In genomic region chr7:79756334-79756733, GRCm38 (mm10) we compare ENCODE assay signal across 23 mouse cellular contexts. TPM values are rescaled to one million over a fixed set of nuclear protein-coding genes. Genes with fewer than 3 reads are reported as not detected.
A peak's percentile ranks its signal among the peaks of the same experiment; 100 is the strongest.
DNase-seq lines count a peak whose midpoint lies in the region; ATAC-seq and TF ChIP-seq lines count a peak whose summit lies in the region.
"Had no signal": no experiment of that assay in that cellular context is flagged by ENCODE, and none has a peak within 500 bp of the region (broad histone marks: within the 10 kb centered on the region; RNA-seq: fewer than 3 reads in every experiment).

No protein-coding gene starts in this region.

- H3K27ac ChIP-seq in layer of hippocampus, adult 2 months: no peak overlapping the region
- H3K27ac ChIP-seq in midbrain, postnatal 0 days (ENCODE audit: low read depth, low read length): no peak overlapping the region
- no peak overlapping the region for H3K27ac ChIP-seq in midbrain, embryonic 13.5 days
- H3K27ac ChIP-seq in stomach, postnatal 0 days (replicated peaks): no peak overlapping the region
- H3K27ac ChIP-seq: forebrain, embryonic 12.5 days; hindbrain, embryonic 10.5 days; macrophage; midbrain, embryonic 10.5 days; neural tube, embryonic 13.5 days had no signal

- no peaks in the 10 kb centered on the region for H3K27me3 ChIP-seq in midbrain, postnatal 0 days (ENCODE audit: insufficient read depth, low read length)
- H3K27me3 ChIP-seq in midbrain, embryonic 13.5 days: no peaks in the 10 kb centered on the region
- H3K27me3 ChIP-seq in stomach, postnatal 0 days (ENCODE audit: control insufficient read depth, insufficient read depth, low read length): no peaks in the 10 kb centered on the region
- H3K27me3 ChIP-seq: forebrain, embryonic 12.5 days; neural tube, embryonic 13.5 days had no signal

- no peak for TF ChIP-seq EP300 in stomach, postnatal 0 days (optimal IDR thresholded peaks at IDR 0.05)

- H3K4me2 ChIP-seq in midbrain, postnatal 0 days (ENCODE audit: low read depth, low read length, poor library complexity, severe bottlenecking): no peak overlapping the region
- H3K4me2 ChIP-seq in midbrain, embryonic 13.5 days (replicated peaks): no peak overlapping the region
- no peak overlapping the region for H3K4me2 ChIP-seq in stomach, postnatal 0 days (replicated peaks; ENCODE audit: low read depth)
- H3K4me2 ChIP-seq: forebrain, embryonic 12.5 days; neural tube, embryonic 13.5 days had no signal

- 56% methylated on average over 2 of the region's 2 CpGs for WGBS in midbrain, postnatal 0 days
- 47% methylated on average over 2 of the region's 2 CpGs for WGBS in midbrain, embryonic 13.5 days
- 36% methylated on average over 2 of the region's 2 CpGs for WGBS in stomach, postnatal 0 days

- peak; percentile 39 for DNase-seq in adrenal gland, adult 2 months
- no peak for DNase-seq in adrenal gland, adult 18-20 months (ENCODE audit: low spot score in 2 of 2)
- DNase-seq in layer of hippocampus, adult 2 months (ENCODE audit: low spot score in 2 of 2): no peak
- DNase-seq in layer of hippocampus, postnatal 10 days (ENCODE audit: low spot score in 2 of 2): no peak
- DNase-seq in midbrain, postnatal 0 days (ENCODE audit: low spot score): no peak
- DNase-seq in stomach, postnatal 0 days (ENCODE audit: low spot score): no peak
- no peak for DNase-seq in gastrocnemius, postnatal 14 days
- DNase-seq: cerebellum, adult 2 months; cerebellum, postnatal 36 days; gastrocnemius, postnatal 36 days; kidney, adult 9 months; kidney, postnatal 4 days; lung, adult 18-20 months; right cerebral cortex, adult 18-20 months had no signal

- ATAC-seq in midbrain, postnatal 0 days (ENCODE audit: low FRiP score): no peak
- no peak for ATAC-seq in midbrain, embryonic 13.5 days
- ATAC-seq in stomach, postnatal 0 days (ENCODE audit: low FRiP score, low TSS enrichment): 0 out of 2 replicates have a peak, but pooled peaks have one; percentile 21
- ATAC-seq: inflammation-experienced regulatory T-cells, adult 6 months had no signal

- H3K9ac ChIP-seq in midbrain, postnatal 0 days (replicated peaks; ENCODE audit: low read length, poor library complexity, severe bottlenecking): no peak overlapping the region
- no peak overlapping the region for H3K9ac ChIP-seq in midbrain, embryonic 13.5 days (replicated peaks)
- H3K9ac ChIP-seq in stomach, postnatal 0 days (ENCODE audit: low read length): no peak overlapping the region
- H3K9ac ChIP-seq: forebrain, embryonic 12.5 days; neural tube, embryonic 13.5 days had no signal

- intact Hi-C loops in gastrocnemius, postnatal 14 days (cut with DNase I; ENCODE audit: low total_unique reads): no loop called here

- TF ChIP-seq CTCF in layer of hippocampus, adult 2 months (conservative IDR thresholded peaks at IDR 0.05): peak; percentile 56
- peak; percentile 38 for TF ChIP-seq CTCF in midbrain, postnatal 0 days (IDR thresholded peaks at IDR 0.05)
- peak; percentile 49 for TF ChIP-seq CTCF in stomach, postnatal 0 days (IDR thresholded peaks at IDR 0.05; ENCODE audit: low read depth)

- no peaks in the 10 kb centered on the region for H3K36me3 ChIP-seq in midbrain, postnatal 0 days (ENCODE audit: insufficient read depth, low read length)
- no peaks in the 10 kb centered on the region for H3K36me3 ChIP-seq in midbrain, embryonic 13.5 days
- H3K36me3 ChIP-seq in stomach, postnatal 0 days (ENCODE audit: control insufficient read depth, insufficient read depth, low read length): no peaks in the 10 kb centered on the region
- H3K36me3 ChIP-seq: forebrain, embryonic 12.5 days; hindbrain, embryonic 10.5 days; midbrain, embryonic 10.5 days; neural tube, embryonic 13.5 days had no signal

- H3K4me1 ChIP-seq in midbrain, postnatal 0 days (ENCODE audit: insufficient read depth, low read length): no peaks in the 10 kb centered on the region
- no peaks in the 10 kb centered on the region for H3K4me1 ChIP-seq in midbrain, embryonic 13.5 days (replicated peaks)
- no peaks in the 10 kb centered on the region for H3K4me1 ChIP-seq in stomach, postnatal 0 days (replicated peaks; ENCODE audit: control insufficient read depth, insufficient read depth)
- H3K4me1 ChIP-seq: forebrain, embryonic 12.5 days; hindbrain, embryonic 10.5 days; midbrain, embryonic 10.5 days; neural tube, embryonic 13.5 days had no signal

- no peak overlapping the region for H3K4me3 ChIP-seq in layer of hippocampus, adult 2 months
- H3K4me3 ChIP-seq in midbrain, postnatal 0 days (ENCODE audit: low read depth, low read length): no peak overlapping the region
- no peak overlapping the region for H3K4me3 ChIP-seq in midbrain, embryonic 13.5 days (replicated peaks)
- H3K4me3 ChIP-seq in stomach, postnatal 0 days (ENCODE audit: low read depth, low read length): no peak overlapping the region
- H3K4me3 ChIP-seq: forebrain, embryonic 12.5 days; hindbrain, embryonic 10.5 days; midbrain, embryonic 10.5 days; neural tube, embryonic 13.5 days had no signal

- H3K9me3 ChIP-seq in midbrain, postnatal 0 days (ENCODE audit: low read length): no peaks in the 10 kb centered on the region
- no peaks in the 10 kb centered on the region for H3K9me3 ChIP-seq in midbrain, embryonic 13.5 days
- H3K9me3 ChIP-seq in stomach, postnatal 0 days (ENCODE audit: control insufficient read depth, low read length): no peaks in the 10 kb centered on the region
- H3K9me3 ChIP-seq: forebrain, embryonic 12.5 days; hindbrain, embryonic 10.5 days; midbrain, embryonic 10.5 days; neural tube, embryonic 13.5 days had no signal

RNA-seq across cellular contexts. Expression of gene Wdr93, which starts 13.4 kb away (rescaled TPM):
- total RNA-seq in adrenal gland, adult 2 months (2021): 1 to 10 TPM; 1.5 to 1.6 TPM
- 1.5 and 1.8 TPM in 2 replicates for polyA plus RNA-seq in adrenal gland, adult 2 months (2012; rRNA removed)
- total RNA-seq in adrenal gland, adult 18-20 months (2021): 1 to 10 TPM; 1.8 to 2.5 TPM
- total RNA-seq in layer of hippocampus, adult 2 months (2021): under 1 TPM in 1 of 2 experiments, not detected in 1; 0.36 TPM
- under 1 TPM; 0.21 to 0.25 TPM for total RNA-seq in layer of hippocampus, postnatal 10 days (2021)
- 0.19 and 0.27 TPM in 2 replicates for total RNA-seq in midbrain, postnatal 0 days (2014; rRNA removed)
- 0.32 TPM in 1 of 2 replicates, not detected in the other for polyA plus RNA-seq in midbrain, postnatal 0 days (2015; fragmentation: Nextera tagmentation; extraction: Ambion mirVana)
- polyA plus RNA-seq in midbrain, embryonic 13.5 days (2015; fragmentation: Nextera tagmentation; extraction: Ambion mirVana): 0.08 and 0.27 TPM in 2 replicates
- polyA plus RNA-seq in stomach, postnatal 0 days (2015; fragmentation: Nextera tagmentation; extraction: Ambion mirVana): 0.04 TPM in 1 of 2 replicates, not detected in the other
- total RNA-seq in gastrocnemius, postnatal 14 days (2021): not detected
- total RNA-seq: gastrocnemius, postnatal 36 days; left cerebral cortex, postnatal 14 days had no signal

RNA-seq across cellular contexts. Expression of gene Pex11a, which starts 13.4 kb away (rescaled TPM):
- total RNA-seq in adrenal gland, adult 2 months (2021): 10 to 100 TPM; 53.4 to 53.7 TPM
- polyA plus RNA-seq in adrenal gland, adult 2 months (2012; rRNA removed): 34.9 and 39.7 TPM in 2 replicates
- total RNA-seq in adrenal gland, adult 18-20 months (2021): 10 to 100 TPM; 55.5 to 61.1 TPM
- total RNA-seq in layer of hippocampus, adult 2 months (2021): 10 to 100 TPM; 12.1 to 13.2 TPM
- 10 to 100 TPM; 10.4 to 11.7 TPM for total RNA-seq in layer of hippocampus, postnatal 10 days (2021)
- 3.4 and 3.6 TPM in 2 replicates for total RNA-seq in midbrain, postnatal 0 days (2014; rRNA removed)
- 11.9 and 12.3 TPM in 2 replicates for polyA plus RNA-seq in midbrain, postnatal 0 days (2015; fragmentation: Nextera tagmentation; extraction: Ambion mirVana)
- polyA plus RNA-seq in midbrain, embryonic 13.5 days (2015; fragmentation: Nextera tagmentation; extraction: Ambion mirVana): 11.8 and 13.7 TPM in 2 replicates
- 10.3 and 11.5 TPM in 2 replicates for polyA plus RNA-seq in stomach, postnatal 0 days (2015; fragmentation: Nextera tagmentation; extraction: Ambion mirVana)
- 1 to 10 TPM; 4.9 to 5.4 TPM for total RNA-seq in gastrocnemius, postnatal 14 days (2021)

RNA-seq across cellular contexts. Expression of gene Plin1, which starts 23.6 kb away (rescaled TPM):
- total RNA-seq in adrenal gland, adult 2 months (2021): 100 to 1,000 TPM; 564 to 869 TPM
- 554 and 930 TPM in 2 replicates for polyA plus RNA-seq in adrenal gland, adult 2 months (2012; rRNA removed)
- total RNA-seq in adrenal gland, adult 18-20 months (2021): 1,000 to 10,000 TPM in 1 of 2 experiments, 100 to 1,000 TPM in 1; 490 to 1,137 TPM
- under 1 TPM; 0.26 to 0.27 TPM for total RNA-seq in layer of hippocampus, adult 2 months (2021)
- under 1 TPM; 0.18 to 0.22 TPM for total RNA-seq in layer of hippocampus, postnatal 10 days (2021)
- total RNA-seq in midbrain, postnatal 0 days (2014; rRNA removed): 0.14 and 0.44 TPM in 2 replicates
- polyA plus RNA-seq in midbrain, postnatal 0 days (2015; fragmentation: Nextera tagmentation; extraction: Ambion mirVana): 0.23 and 0.33 TPM in 2 replicates
- not detected in 2 replicates for polyA plus RNA-seq in midbrain, embryonic 13.5 days (2015; fragmentation: Nextera tagmentation; extraction: Ambion mirVana)
- polyA plus RNA-seq in stomach, postnatal 0 days (2015; fragmentation: Nextera tagmentation; extraction: Ambion mirVana): 0.07 TPM in 1 of 2 replicates, not detected in the other
- 1 to 10 TPM in 1 of 2 experiments, under 1 TPM in 1; 0.49 to 4.4 TPM for total RNA-seq in gastrocnemius, postnatal 14 days (2021)
- total RNA-seq: left cerebral cortex, postnatal 14 days had no signal
- polyA plus RNA-seq: heart, embryonic 16.5 days; hindbrain, embryonic 10.5 days; macrophage; neural tube, embryonic 13.5 days had no signal

RNA-seq across cellular contexts. Expression of gene Mesp1, which starts 37.3 kb away (rescaled TPM):
- not detected for total RNA-seq in adrenal gland, adult 2 months (2021)
- polyA plus RNA-seq in adrenal gland, adult 2 months (2012; rRNA removed): 0.48 TPM in 1 of 2 replicates, not detected in the other
- not detected for total RNA-seq in adrenal gland, adult 18-20 months (2021)
- under 1 TPM in 1 of 2 experiments, not detected in 1; 0.64 TPM for total RNA-seq in layer of hippocampus, adult 2 months (2021)
- total RNA-seq in layer of hippocampus, postnatal 10 days (2021): under 1 TPM in 1 of 2 experiments, not detected in 1; 0.57 TPM
- total RNA-seq in midbrain, postnatal 0 days (2014; rRNA removed): 0.27 TPM in 1 of 2 replicates, not detected in the other
- polyA plus RNA-seq in midbrain, postnatal 0 days (2015; fragmentation: Nextera tagmentation; extraction: Ambion mirVana): 0.69 and 0.86 TPM in 2 replicates
- polyA plus RNA-seq in midbrain, embryonic 13.5 days (2015; fragmentation: Nextera tagmentation; extraction: Ambion mirVana): not detected in 2 replicates
- not detected in 2 replicates for polyA plus RNA-seq in stomach, postnatal 0 days (2015; fragmentation: Nextera tagmentation; extraction: Ambion mirVana)
- not detected for total RNA-seq in gastrocnemius, postnatal 14 days (2021)
- total RNA-seq: gastrocnemius, postnatal 36 days had no signal
- polyA plus RNA-seq: cerebellum, adult 2 months; forebrain, embryonic 12.5 days; heart, embryonic 16.5 days; hindbrain, embryonic 10.5 days; inflammation-experienced regulatory T-cells, adult 6 months; macrophage; neural tube, embryonic 13.5 days had no signal

RNA-seq across cellular contexts. Expression of gene Kif7, which starts 40.8 kb away (rescaled TPM):
- total RNA-seq in adrenal gland, adult 2 months (2021): 1 to 10 TPM; 1.8 to 4.2 TPM
- polyA plus RNA-seq in adrenal gland, adult 2 months (2012; rRNA removed): 2.9 and 4.7 TPM in 2 replicates
- 1 to 10 TPM; 2.3 to 2.5 TPM for total RNA-seq in adrenal gland, adult 18-20 months (2021)
- total RNA-seq in layer of hippocampus, adult 2 months (2021): 1 to 10 TPM; 2.0 to 2.4 TPM
- total RNA-seq in layer of hippocampus, postnatal 10 days (2021): 1 to 10 TPM; 3.7 to 3.8 TPM
- 5.5 and 5.6 TPM in 2 replicates for total RNA-seq in midbrain, postnatal 0 days (2014; rRNA removed)
- 1.5 and 1.7 TPM in 2 replicates for polyA plus RNA-seq in midbrain, postnatal 0 days (2015; fragmentation: Nextera tagmentation; extraction: Ambion mirVana)
- polyA plus RNA-seq in midbrain, embryonic 13.5 days (2015; fragmentation: Nextera tagmentation; extraction: Ambion mirVana): 2.2 and 3.0 TPM in 2 replicates
- 1.1 and 1.2 TPM in 2 replicates for polyA plus RNA-seq in stomach, postnatal 0 days (2015; fragmentation: Nextera tagmentation; extraction: Ambion mirVana)
- total RNA-seq in gastrocnemius, postnatal 14 days (2021): 1 to 10 TPM; 1.2 to 1.5 TPM

Comparison
In these comparisons a context has a peak if more than half of its experiments do, and no peak if none do; other contexts are left out.
1. RNA of gene Plin1, which starts 23.6 kb away (total RNA-seq): 490 to 1,137 TPM in adrenal gland, adult 18-20 months and 564 to 869 TPM in adrenal gland, adult 2 months; 0.49 to 4.4 TPM in gastrocnemius, postnatal 14 days, 0.14 to 0.44 TPM in midbrain, postnatal 0 days, 0.26 to 0.27 TPM in layer of hippocampus, adult 2 months and 0.18 to 0.22 TPM in layer of hippocampus, postnatal 10 days; every median in the first group is over 10 times any median in the second.
2. Peak in every context shown above with its lines, with median percentiles within 50 percentile points of each other: CTCF ChIP-seq.